Mouse (Mus musculus): Measurements from ENCODE around the gene Higd1a.
A peak's percentile ranks its signal among the peaks of the same experiment; 100 is the strongest.

The Higd1a gene

GRCm38 (mm10) chr9:121858153-121858488 is at the start of gene Higd1a:
Gene Higd1a, minus strand, starts transcription at chr9:121858362.
- DNase-seq (ENCODE audit: extremely low spot score), result no peak

GRCm38 (mm10) chr9:121907356-121908070 is 49.4 kb upstream of the Higd1a start:
- no peak for DNase-seq (ENCODE audit: extremely low spot score)

- no peak for DNase-seq (ENCODE audit: extremely low spot score)
Measured at GRCm38 (mm10) chr9:121906456-121906855, 48.3 kb upstream of the Higd1a start.

GRCm38 (mm10) chr9:121905556-121906185 is 47.5 kb upstream of the Higd1a start:
- DNase-seq (ENCODE audit: extremely low spot score), result no peak

GRCm38 (mm10) chr9:121904946-121905345 is 46.8 kb upstream of the Higd1a start:
- no peak for DNase-seq (ENCODE audit: extremely low spot score)

GRCm38 (mm10) chr9:121904319-121904718 is 46.2 kb upstream of the Higd1a start:
- no peak for DNase-seq (ENCODE audit: extremely low spot score)

- DNase-seq (ENCODE audit: extremely low spot score), result no peak
Measured at GRCm38 (mm10) chr9:121903476-121904305, 45.5 kb upstream of the Higd1a start.

- DNase-seq (ENCODE audit: extremely low spot score), result no peak
Measured at GRCm38 (mm10) chr9:121901710-121902700, 43.8 kb upstream of the Higd1a start.

GRCm38 (mm10) chr9:121900282-121900855 is 42.2 kb upstream of the Higd1a start:
- DNase-seq (ENCODE audit: extremely low spot score), result no peak

GRCm38 (mm10) chr9:121899306-121899705 is 41.1 kb upstream of the Higd1a start:
- no peak for DNase-seq (ENCODE audit: extremely low spot score)

- DNase-seq (ENCODE audit: extremely low spot score), result no peak
Measured at GRCm38 (mm10) chr9:121898245-121898644, 40.1 kb upstream of the Higd1a start, which contains the start of gene Ackr2. Gene Ackr2, plus strand, starts transcription at chr9:121898355.

- no peak for DNase-seq (ENCODE audit: extremely low spot score)
Measured at GRCm38 (mm10) chr9:121896820-121897219, 38.7 kb upstream of the Higd1a start.

GRCm38 (mm10) chr9:121895392-121895993 is 37.3 kb upstream of the Higd1a start:
- DNase-seq (ENCODE audit: extremely low spot score), result no peak

GRCm38 (mm10) chr9:121894447-121894846 is 36.3 kb upstream of the Higd1a start:
- DNase-seq (ENCODE audit: extremely low spot score), result no peak

GRCm38 (mm10) chr9:121892057-121892687 is 34.0 kb upstream of the Higd1a start:
- no peak for DNase-seq (ENCODE audit: extremely low spot score)

- DNase-seq (ENCODE audit: extremely low spot score), result no peak
Measured at GRCm38 (mm10) chr9:121891301-121891700, 33.1 kb upstream of the Higd1a start.

- peak; percentile 43 for DNase-seq (ENCODE audit: extremely low spot score)
Measured at GRCm38 (mm10) chr9:121890441-121890941, 32.3 kb upstream of the Higd1a start.

GRCm38 (mm10) chr9:121889927-121890440 is 31.8 kb upstream of the Higd1a start:
- DNase-seq (ENCODE audit: extremely low spot score), result no peak

- no peak for DNase-seq (ENCODE audit: extremely low spot score)
Measured at GRCm38 (mm10) chr9:121882015-121882457, 23.9 kb upstream of the Higd1a start.

GRCm38 (mm10) chr9:121881301-121881700 is 23.1 kb upstream of the Higd1a start:
- DNase-seq (ENCODE audit: extremely low spot score), result no peak

All from embryo, embryonic 9.5 days (tissue).